ENCODE assay signal across 9 mouse cellular contexts in the genomic region with DNA sequence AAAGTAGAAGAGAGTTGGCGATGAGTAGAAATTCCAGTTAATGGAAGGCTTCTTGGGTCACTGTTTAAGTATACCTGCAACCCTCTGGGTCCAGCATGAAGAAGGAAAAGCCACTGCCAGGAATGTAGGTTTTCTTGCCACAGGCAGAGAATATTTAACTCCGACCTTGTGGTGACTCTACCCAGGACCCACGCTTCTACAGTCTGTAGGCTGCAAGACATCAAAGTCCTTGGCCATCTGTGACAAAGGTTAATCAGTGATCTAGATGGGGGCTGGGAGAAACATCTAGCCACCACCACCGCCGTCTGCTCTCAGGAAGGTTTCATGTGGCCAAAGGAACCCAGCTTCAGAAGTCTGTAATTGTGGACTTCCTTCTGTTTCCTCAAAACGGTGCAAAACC.
A peak's percentile ranks its signal among the peaks of the same experiment; 100 is the strongest.
DNase-seq lines count a peak whose midpoint lies in the region; ATAC-seq and TF ChIP-seq lines count a peak whose summit lies in the region.
"Had no signal": no experiment of that assay in that cellular context is flagged by ENCODE, and none has a peak within 500 bp of the region (broad histone marks: within the 10 kb centered on the region; RNA-seq: fewer than 3 reads in every experiment).

No protein-coding gene starts in this region.

- no peaks in the 10 kb centered on the region for H3K27me3 ChIP-seq in hindbrain, embryonic 11.5 days (ENCODE audit: control insufficient read depth, insufficient read depth, low read length)
- H3K27me3 ChIP-seq in hindbrain, embryonic 16.5 days (replicated peaks; ENCODE audit: control insufficient read depth, insufficient read depth, low read length), result no peaks in the 10 kb centered on the region
- no peaks in the 10 kb centered on the region for H3K27me3 ChIP-seq in hindbrain, embryonic 14.5 days (ENCODE audit: control insufficient read depth, insufficient read depth, low read length)
- no peaks in the 10 kb centered on the region for H3K27me3 ChIP-seq in kidney, postnatal 0 days (ENCODE audit: insufficient read depth, low read length)
- H3K27me3 ChIP-seq in liver, embryonic 15.5 days, result no peaks in the 10 kb centered on the region

- no peaks in the 10 kb centered on the region; the same call in 1 of the 2 replicates for H3K4me1 ChIP-seq in hindbrain, embryonic 11.5 days (replicated peaks; ENCODE audit: control insufficient read depth, insufficient read depth, low read length)
- H3K4me1 ChIP-seq in hindbrain, embryonic 16.5 days (ENCODE audit: control insufficient read depth, insufficient read depth, low read depth, low read length), result peaks cover 9% of the 10 kb centered on the region; the same call in 1 of the 2 replicates
- peaks cover 19% of the 10 kb centered on the region for H3K4me1 ChIP-seq in hindbrain, embryonic 14.5 days (replicated peaks; ENCODE audit: control insufficient read depth, insufficient read depth, low read length)
- peaks cover 23% of the 10 kb centered on the region for H3K4me1 ChIP-seq in kidney, postnatal 0 days (replicated peaks; ENCODE audit: insufficient read depth, low read length)
- H3K4me1 ChIP-seq in liver, embryonic 15.5 days (replicated peaks), result peaks cover 23% of the 10 kb centered on the region

- DNase-seq in hindbrain, embryonic 11.5 days (ENCODE audit: low spot score), result no peak
- DNase-seq in hindbrain, embryonic 14.5 days (ENCODE audit: low spot score), result no peak
- peak; percentile 45 for DNase-seq in kidney, postnatal 0 days (ENCODE audit: low spot score)
- no peak for DNase-seq in frontal cortex, adult 2 months (ENCODE audit: extremely low spot score in 1 of 2, low spot score in 1 of 2)
- DNase-seq in adrenal gland, adult 2 months, result no peak
- DNase-seq: forebrain, postnatal 0 days; lung, adult 18-20 months had no signal

- no peak for ATAC-seq in hindbrain, embryonic 11.5 days (ENCODE audit: low FRiP score)
- ATAC-seq in hindbrain, embryonic 16.5 days, result no peak
- ATAC-seq in hindbrain, embryonic 14.5 days (ENCODE audit: low FRiP score), result no peak
- ATAC-seq in kidney, postnatal 0 days (replicated peaks; ENCODE audit: low FRiP score, low read depth), result peak; percentile 87
- ATAC-seq in liver, embryonic 15.5 days (ENCODE audit: insufficient read depth), result peak; percentile 54
- ATAC-seq: forebrain, postnatal 0 days had no signal

- H3K36me3 ChIP-seq in hindbrain, embryonic 11.5 days (ENCODE audit: control insufficient read depth, insufficient read depth, low read length), result no peaks in the 10 kb centered on the region
- no peaks in the 10 kb centered on the region for H3K36me3 ChIP-seq in hindbrain, embryonic 16.5 days (ENCODE audit: control insufficient read depth, insufficient read depth, low read length)
- H3K36me3 ChIP-seq in hindbrain, embryonic 14.5 days (replicated peaks; ENCODE audit: control insufficient read depth, insufficient read depth), result no peaks in the 10 kb centered on the region
- no peaks in the 10 kb centered on the region for H3K36me3 ChIP-seq in kidney, postnatal 0 days (ENCODE audit: insufficient read depth, low read length)
- no peaks in the 10 kb centered on the region for H3K36me3 ChIP-seq in liver, embryonic 15.5 days (replicated peaks)

- 63% methylated on average over 6 of the region's 6 CpGs for WGBS in hindbrain, embryonic 11.5 days
- 81% methylated on average over 6 of the region's 6 CpGs for WGBS in hindbrain, embryonic 16.5 days
- WGBS in hindbrain, embryonic 14.5 days, result 79% methylated on average over 6 of the region's 6 CpGs
- WGBS in kidney, postnatal 0 days, result 38% methylated on average over 6 of the region's 6 CpGs
- 45% methylated on average over 6 of the region's 6 CpGs for WGBS in liver, embryonic 15.5 days (ENCODE audit: insufficient replicate concordance)

- H3K9me3 ChIP-seq in hindbrain, embryonic 11.5 days (ENCODE audit: control insufficient read depth, low read length), result no peaks in the 10 kb centered on the region
- H3K9me3 ChIP-seq in hindbrain, embryonic 16.5 days (ENCODE audit: control insufficient read depth, low read length), result no peaks in the 10 kb centered on the region
- no peaks in the 10 kb centered on the region for H3K9me3 ChIP-seq in hindbrain, embryonic 14.5 days (ENCODE audit: control insufficient read depth, low read length)
- no peaks in the 10 kb centered on the region for H3K9me3 ChIP-seq in kidney, postnatal 0 days (replicated peaks; ENCODE audit: low read length)
- no peaks in the 10 kb centered on the region for H3K9me3 ChIP-seq in liver, embryonic 15.5 days (replicated peaks)

- TF ChIP-seq CTCF in kidney, postnatal 0 days (IDR thresholded peaks at IDR 0.05; ENCODE audit: low read depth), result no peak

- H3K4me3 ChIP-seq in hindbrain, embryonic 11.5 days (ENCODE audit: low read depth, low read length), result no peak overlapping the region
- H3K4me3 ChIP-seq in hindbrain, embryonic 16.5 days (ENCODE audit: low read length), result no peak overlapping the region
- H3K4me3 ChIP-seq in hindbrain, embryonic 14.5 days (replicated peaks; ENCODE audit: low read length), result no peak overlapping the region
- no peak overlapping the region for H3K4me3 ChIP-seq in kidney, postnatal 0 days (replicated peaks; ENCODE audit: low read depth, low read length)
- H3K4me3 ChIP-seq in liver, embryonic 15.5 days (replicated peaks), result no peak overlapping the region

- no peak overlapping the region for H3K4me2 ChIP-seq in hindbrain, embryonic 11.5 days (replicated peaks; ENCODE audit: low read depth, low read length)
- no peak overlapping the region for H3K4me2 ChIP-seq in hindbrain, embryonic 16.5 days (ENCODE audit: low read length)
- no peak overlapping the region for H3K4me2 ChIP-seq in hindbrain, embryonic 14.5 days (replicated peaks)
- H3K4me2 ChIP-seq in kidney, postnatal 0 days (ENCODE audit: low read length), result no peak overlapping the region
- no peak overlapping the region for H3K4me2 ChIP-seq in liver, embryonic 15.5 days

- H3K9ac ChIP-seq in hindbrain, embryonic 11.5 days (ENCODE audit: low read depth, low read length), result no peak overlapping the region
- no peak overlapping the region for H3K9ac ChIP-seq in hindbrain, embryonic 16.5 days (ENCODE audit: low read depth, low read length)
- no peak overlapping the region for H3K9ac ChIP-seq in hindbrain, embryonic 14.5 days
- no peak overlapping the region for H3K9ac ChIP-seq in kidney, postnatal 0 days (ENCODE audit: low read depth, low read length)
- H3K9ac ChIP-seq in liver, embryonic 15.5 days, result no peak overlapping the region
- H3K9ac ChIP-seq: forebrain, postnatal 0 days had no signal

- 0 out of 2 replicates have a peak overlapping the region, but pooled peaks have one; percentile 6 for H3K27ac ChIP-seq in hindbrain, embryonic 11.5 days (ENCODE audit: low read depth, low read length)
- no peak overlapping the region for H3K27ac ChIP-seq in hindbrain, embryonic 16.5 days (ENCODE audit: low read depth, low read length)
- H3K27ac ChIP-seq in hindbrain, embryonic 14.5 days, result peak overlapping the region; percentile 38; the same call in 1 of the 2 replicates
- H3K27ac ChIP-seq in kidney, postnatal 0 days, result peak overlapping the region; percentile 83
- H3K27ac ChIP-seq in liver, embryonic 15.5 days (replicated peaks), result peak overlapping the region; percentile 80

Comparison
In these comparisons a context has a peak if more than half of its experiments do, and no peak if none do; other contexts are left out.
1. ATAC-seq: peak in kidney, postnatal 0 days (single experiment) and liver, embryonic 15.5 days (single experiment); none in hindbrain, embryonic 11.5 days (single experiment), hindbrain, embryonic 16.5 days (single experiment) and hindbrain, embryonic 14.5 days (single experiment).